Comparison of ENCODE assay signal across 23 mouse cellular contexts in the genomic region with DNA sequence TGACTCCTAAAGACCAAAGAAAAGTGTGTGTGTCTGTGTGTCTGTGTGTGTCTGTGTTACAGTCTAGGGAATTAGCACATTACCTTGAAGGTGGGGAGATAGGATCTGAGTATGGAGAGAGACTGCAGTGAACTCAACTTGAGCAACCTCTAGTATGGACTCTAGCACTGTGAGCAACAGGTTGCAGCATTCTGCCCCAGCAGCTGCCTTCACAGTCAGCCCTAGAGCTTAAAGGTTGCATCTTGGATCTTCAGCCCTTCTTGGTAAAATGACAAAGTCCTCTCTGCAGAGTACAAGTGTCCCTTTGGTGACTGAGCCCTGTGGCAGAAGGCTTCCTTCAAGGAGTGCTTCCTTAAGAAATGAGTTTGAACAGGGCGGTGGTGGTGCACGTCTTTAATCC.
DNase-seq lines count a peak whose midpoint lies in the region; ATAC-seq lines count a peak whose summit lies in the region.
"Had no signal": no experiment of that assay in that cellular context is flagged by ENCODE, and none has a peak within 500 bp of the region (broad histone marks: within the 10 kb centered on the region; RNA-seq: fewer than 3 reads in every experiment).

No protein-coding gene starts in this region.

- H3K4me3 ChIP-seq in intestine, embryonic 16.5 days (ENCODE audit: low read length): no peak overlapping the region
- H3K4me3 ChIP-seq: embryonic facial prominence, embryonic 10.5 days; embryonic facial prominence, embryonic 12.5 days; forebrain, embryonic 13.5 days; forebrain, embryonic 15.5 days had no signal

- ATAC-seq in intestine, embryonic 16.5 days: peak; percentile 70
- ATAC-seq: activated CD4-positive, CD25-positive, alpha-beta regulatory T cell, adult 4 months; forebrain, embryonic 13.5 days; forebrain, embryonic 15.5 days; forebrain, postnatal 0 days; Patski had no signal

- peak; percentile 8 for DNase-seq in kidney, adult 11 months
- no peak for DNase-seq in kidney, postnatal 10 days
- DNase-seq in kidney, adult 9 months: peak; percentile 37
- no peak for DNase-seq in kidney, postnatal 25 days
- DNase-seq in yolk sac, embryonic 10.5 days (ENCODE audit: low spot score): peak; percentile 62
- no peak for DNase-seq in retina, embryonic 14.5 days (ENCODE audit: low spot score)
- DNase-seq in right cerebral cortex, postnatal 14 days: no peak
- DNase-seq: adrenal gland, adult 8-10 months; adrenal gland, postnatal 14 days; adrenal gland, postnatal 36 days; cerebellum, adult 11-12 months; cerebellum, adult 2 months; cerebellum, adult 9-10 months; cerebellum, postnatal 10 days; cerebellum, postnatal 25 days; forebrain, postnatal 0 days had no signal

- H3K27me3 ChIP-seq in intestine, embryonic 16.5 days (replicated peaks; ENCODE audit: control insufficient read depth, insufficient read depth, low read length): no peaks in the 10 kb centered on the region
- H3K27me3 ChIP-seq: embryonic facial prominence, embryonic 12.5 days; forebrain, embryonic 13.5 days; forebrain, embryonic 15.5 days; Patski had no signal

- H3K36me3 ChIP-seq in intestine, embryonic 16.5 days (ENCODE audit: control insufficient read depth, insufficient read depth, low read length): no peaks in the 10 kb centered on the region
- H3K36me3 ChIP-seq: embryonic facial prominence, embryonic 10.5 days; embryonic facial prominence, embryonic 12.5 days; forebrain, embryonic 15.5 days had no signal

- H3K27ac ChIP-seq in intestine, embryonic 16.5 days (ENCODE audit: low read length): no peak overlapping the region
- H3K27ac ChIP-seq: embryonic facial prominence, embryonic 10.5 days; embryonic facial prominence, embryonic 12.5 days; forebrain, embryonic 13.5 days; forebrain, embryonic 15.5 days had no signal

- H3K4me2 ChIP-seq in intestine, embryonic 16.5 days (ENCODE audit: low read depth, low read length): no peak overlapping the region
- H3K4me2 ChIP-seq: embryonic facial prominence, embryonic 12.5 days; forebrain, embryonic 13.5 days; forebrain, embryonic 15.5 days had no signal

- no peak overlapping the region for H3K9ac ChIP-seq in intestine, embryonic 16.5 days (ENCODE audit: low read depth, low read length)
- H3K9ac ChIP-seq: embryonic facial prominence, embryonic 12.5 days; forebrain, embryonic 13.5 days; forebrain, embryonic 15.5 days; forebrain, postnatal 0 days had no signal

- H3K9me3 ChIP-seq in intestine, embryonic 16.5 days (ENCODE audit: control insufficient read depth, low read length): no peaks in the 10 kb centered on the region
- H3K9me3 ChIP-seq: embryonic facial prominence, embryonic 10.5 days; embryonic facial prominence, embryonic 12.5 days; forebrain, embryonic 13.5 days; forebrain, embryonic 15.5 days had no signal

- no peaks in the 10 kb centered on the region for H3K4me1 ChIP-seq in intestine, embryonic 16.5 days (ENCODE audit: control insufficient read depth, insufficient read depth, low read length)
- H3K4me1 ChIP-seq: forebrain, embryonic 13.5 days had no signal

- 96% methylated on average over 2 of the region's 2 CpGs for WGBS in intestine, embryonic 16.5 days

Comparison
In these comparisons a context has a peak if more than half of its experiments do, and no peak if none do; other contexts are left out.
1. DNase-seq: peak in kidney, adult 11 months (single experiment), kidney, adult 9 months (single experiment) and yolk sac, embryonic 10.5 days (single experiment); none in kidney, postnatal 10 days (single experiment), kidney, postnatal 25 days (0 of 2), retina, embryonic 14.5 days (single experiment) and right cerebral cortex, postnatal 14 days (single experiment).